Mouse (Mus musculus) megakaryocyte, embryonic 14.5 days (primary cell): ENCODE results near the gene 2610507B11Rik.

Experiments
- FLI1 ChIP-seq: IDR thresholded peaks from 2 replicates; pipeline ENCODE4 v1.6.1; 2012; ENCODE audit warnings: low read length, inconsistent platforms, mixed read lengths
- GATA1 ChIP-seq: IDR thresholded peaks from 3 replicates; pipeline ENCODE4 v1.6.1; 2012; ENCODE audit warnings: mixed read lengths, low read length, inconsistent platforms, borderline replicate concordance

DNA sequence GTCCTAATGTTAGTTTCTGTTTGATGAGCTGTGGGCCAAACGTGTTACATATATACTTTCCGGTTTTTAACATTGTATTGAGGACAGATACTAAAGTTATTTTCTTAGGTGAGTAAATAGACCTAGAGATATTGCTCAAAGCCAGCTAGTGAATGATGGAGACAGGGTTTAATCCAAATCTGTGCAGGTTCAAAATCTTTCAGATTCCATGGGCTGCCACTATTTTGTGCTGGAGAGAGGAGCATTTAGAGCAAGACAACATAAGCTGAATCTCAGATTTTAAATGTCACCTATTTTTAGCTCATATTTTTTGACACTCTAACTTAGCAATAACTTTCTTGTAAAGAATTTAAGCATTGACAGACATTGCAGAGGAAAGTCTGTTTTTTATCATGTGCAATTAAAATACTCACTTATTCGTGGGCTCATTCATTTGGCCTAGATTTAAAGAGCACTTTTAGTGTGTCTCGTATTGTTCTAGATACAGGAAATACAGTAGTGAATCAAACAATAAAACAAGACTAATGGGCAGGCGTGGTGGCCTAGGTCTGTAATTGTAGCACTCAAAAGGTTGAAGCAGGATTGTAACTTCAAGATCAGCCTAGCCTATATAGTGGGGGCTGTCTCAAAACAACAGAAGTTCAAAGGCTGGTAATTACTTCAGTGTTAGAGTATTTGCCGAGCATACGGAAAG lies 15.1 kb upstream of the 2610507B11Rik start:
- no peak for TF ChIP-seq GATA1
- TF ChIP-seq FLI1: no peak
